Mouse (Mus musculus): ENCODE measurements at regions not wholly inside any gene's neighbourhood (a gene's known extent, or its start where the extent isn't known, plus 50 kb on each side); places are given as distances from the start of the nearest gene placed in this dataset.

GRCm38 (mm10) chr14:67181586-67181985 is 1172.6 kb upstream of the Gulo start:
- no peak for DNase-seq (ENCODE audit: low spot score in 2 of 2)

- DNase-seq (ENCODE audit: low spot score in 2 of 2): no peak
Observed at GRCm38 (mm10) chr14:67179549-67179948, 1170.5 kb upstream of the Gulo start.

GRCm38 (mm10) chr14:67178329-67179039 is 1169.5 kb upstream of the Gulo start:
- DNase-seq (ENCODE audit: low spot score in 2 of 2): no peak

- DNase-seq (ENCODE audit: low spot score in 2 of 2): no peak
Observed at GRCm38 (mm10) chr14:67176672-67177071, 1167.7 kb upstream of the Gulo start.

GRCm38 (mm10) chr14:67176100-67176499 is 1167.1 kb upstream of the Gulo start:
- DNase-seq (ENCODE audit: low spot score in 2 of 2): no peak

- DNase-seq (ENCODE audit: low spot score in 2 of 2): no peak
Observed at GRCm38 (mm10) chr14:67174929-67175328, 1165.9 kb upstream of the Gulo start.

- no peak for DNase-seq (ENCODE audit: low spot score in 2 of 2)
Observed at GRCm38 (mm10) chr14:67170801-67171200, 1161.8 kb upstream of the Gulo start.

- DNase-seq (ENCODE audit: low spot score in 2 of 2): no peak
Observed at GRCm38 (mm10) chr14:67170248-67170647, 1161.2 kb upstream of the Gulo start.

- DNase-seq (ENCODE audit: low spot score in 2 of 2): no peak
Observed at GRCm38 (mm10) chr14:67169201-67169600, 1160.2 kb upstream of the Gulo start.

- DNase-seq (ENCODE audit: low spot score in 2 of 2): no peak
Observed at GRCm38 (mm10) chr14:67159996-67160395, 1151.0 kb upstream of the Gulo start.

- DNase-seq (ENCODE audit: low spot score in 2 of 2): no peak
Observed at GRCm38 (mm10) chr14:67158867-67159266, 1149.9 kb upstream of the Gulo start.

- no peak for DNase-seq (ENCODE audit: low spot score in 2 of 2)
Observed at GRCm38 (mm10) chr14:67156366-67156765, 1147.4 kb upstream of the Gulo start.

- no peak for DNase-seq (ENCODE audit: low spot score in 2 of 2)
Observed at GRCm38 (mm10) chr14:67153621-67154020, 1144.6 kb upstream of the Gulo start.

- DNase-seq (ENCODE audit: low spot score in 2 of 2): no peak
Observed at GRCm38 (mm10) chr14:67149961-67150471, 1141.0 kb upstream of the Gulo start.

GRCm38 (mm10) chr14:67149091-67149490 is 1140.1 kb upstream of the Gulo start:
- DNase-seq (ENCODE audit: low spot score in 2 of 2): no peak

GRCm38 (mm10) chr14:67146602-67147001 is 1137.6 kb upstream of the Gulo start:
- DNase-seq (ENCODE audit: low spot score in 2 of 2): no peak

- no peak for DNase-seq (ENCODE audit: low spot score in 2 of 2)
Observed at GRCm38 (mm10) chr14:67145046-67145445, 1136.0 kb upstream of the Gulo start.

- DNase-seq (ENCODE audit: low spot score in 2 of 2): no peak
Observed at GRCm38 (mm10) chr14:67144461-67144985, 1135.5 kb upstream of the Gulo start.

- no peak for DNase-seq (ENCODE audit: low spot score in 2 of 2)
Observed at GRCm38 (mm10) chr14:67143826-67144225, 1134.8 kb upstream of the Gulo start.

GRCm38 (mm10) chr14:67142556-67143250 is 1133.7 kb upstream of the Gulo start:
- no peak for DNase-seq (ENCODE audit: low spot score in 2 of 2)

- peak in 1 of 2 experiments; percentile 20 for DNase-seq (ENCODE audit: low spot score in 2 of 2)
Observed at GRCm38 (mm10) chr14:67141581-67142441, 1132.8 kb upstream of the Gulo start.

- peak in 1 of 2 experiments; percentile 25 for DNase-seq (ENCODE audit: low spot score in 2 of 2)
Observed at GRCm38 (mm10) chr14:67141151-67141550, 1132.1 kb upstream of the Gulo start.

Measured in frontal cortex, postnatal 14 days (tissue).